9 mouse cellular contexts compared by ENCODE assay signal in the genomic region with DNA sequence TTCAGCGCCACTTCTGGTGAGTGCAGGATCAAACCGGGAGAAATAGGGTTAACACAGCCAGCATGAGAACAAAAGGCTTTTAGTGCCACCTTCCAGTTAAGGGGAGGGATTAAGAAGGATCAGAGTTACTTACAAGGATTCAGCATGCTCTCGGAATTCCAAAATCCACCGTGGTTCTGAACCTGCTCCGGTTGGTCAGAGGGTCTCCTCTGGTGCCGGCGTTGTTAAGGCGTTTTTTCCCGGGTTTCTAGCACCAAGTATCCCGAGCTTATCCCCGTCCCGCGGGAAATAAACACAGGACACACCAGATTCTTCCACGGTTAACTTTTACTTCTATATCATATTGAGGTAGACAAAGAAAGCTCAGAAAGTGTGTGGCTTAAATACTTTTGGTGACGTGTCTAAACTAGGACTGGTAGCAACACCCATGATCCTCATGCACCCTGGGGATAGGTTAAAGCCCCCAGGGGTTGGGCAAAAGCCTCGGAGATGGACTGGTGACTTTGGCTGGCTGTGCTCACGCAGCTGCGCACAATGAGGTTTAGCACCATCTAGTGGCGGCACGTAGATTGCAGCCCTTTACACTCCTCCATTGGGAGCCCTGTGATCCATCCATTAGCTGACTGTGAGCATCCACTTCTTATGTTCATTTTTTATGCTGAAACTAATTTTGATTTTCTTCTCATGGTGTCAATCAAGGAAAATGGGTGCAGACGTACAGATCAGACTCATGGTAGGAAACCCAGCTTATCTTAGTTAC. TPM values are rescaled to one million over a fixed set of nuclear protein-coding genes. Genes with fewer than 3 reads are reported as not detected.
A peak's percentile ranks its signal among the peaks of the same experiment; 100 is the strongest.
DNase-seq lines count a peak whose midpoint lies in the region; ATAC-seq and TF ChIP-seq lines count a peak whose summit lies in the region.
"Not testable (repeated sequence)": the region's sequence is repeated elsewhere in the genome, so short reads cannot be mapped to it uniquely, and the experiment has no call there.
"Had no signal": no experiment of that assay in that cellular context is flagged by ENCODE, and none has a peak within 500 bp of the region (broad histone marks: within the 10 kb centered on the region; RNA-seq: fewer than 3 reads in every experiment).

No protein-coding gene starts in this region.

- 13% methylated on average over 19 of the region's 21 CpGs for WGBS in hindbrain, embryonic 15.5 days
- WGBS in liver, postnatal 0 days (ENCODE audit: insufficient replicate concordance) = 11% methylated on average over 18 of the region's 21 CpGs
- 15% methylated on average over 19 of the region's 21 CpGs for WGBS in neural tube, embryonic 13.5 days

- not testable (repeated sequence) for H3K27me3 ChIP-seq in hindbrain, embryonic 15.5 days; liver, postnatal 0 days (ENCODE audit: insufficient read depth, low read length); neural tube, embryonic 13.5 days

- DNase-seq in Muller cell, postnatal 12 days (ENCODE audit: inconsistent ontology term) = peak; percentile 52
- DNase-seq in gastrocnemius, postnatal 14 days = peak; percentile 26
- DNase-seq in layer of hippocampus, adult 9-10 months (ENCODE audit: low spot score) = peak; percentile 25
- not testable (repeated sequence) for DNase-seq in liver, postnatal 0 days
- peak; percentile 68 for DNase-seq in testis, postnatal 10 days (ENCODE audit: low spot score)

- not testable (repeated sequence) for H3K9me3 ChIP-seq in hindbrain, embryonic 15.5 days; liver, postnatal 0 days (ENCODE audit: low read length); neural tube, embryonic 13.5 days

- H3K4me1 ChIP-seq in hindbrain, embryonic 15.5 days (replicated peaks); liver, postnatal 0 days (ENCODE audit: insufficient read depth); neural tube, embryonic 13.5 days (replicated peaks): not testable (repeated sequence)

- peak overlapping the region; percentile 35 for H3K4me3 ChIP-seq in hindbrain, embryonic 15.5 days
- H3K4me3 ChIP-seq in liver, postnatal 0 days (ENCODE audit: low read depth, low read length) = peak overlapping the region; percentile 31
- H3K4me3 ChIP-seq in neural tube, embryonic 13.5 days = peak overlapping the region; percentile 35

- TF ChIP-seq CTCF in liver, postnatal 0 days (IDR thresholded peaks at IDR 0.05; ENCODE audit: low read depth) = peak; percentile 67

- TF ChIP-seq EP300 in liver, postnatal 0 days (IDR thresholded peaks at IDR 0.05; ENCODE audit: low read depth) = not testable (repeated sequence)

- H3K4me2 ChIP-seq in hindbrain, embryonic 15.5 days = peak overlapping the region; percentile 47
- H3K4me2 ChIP-seq in liver, postnatal 0 days (ENCODE audit: low read depth, low read length) = peak overlapping the region; percentile 35; the same call in 1 of the 2 replicates
- H3K4me2 ChIP-seq in neural tube, embryonic 13.5 days = peak overlapping the region; percentile 42

- not testable (repeated sequence) for H3K9ac ChIP-seq in hindbrain, embryonic 15.5 days; liver, postnatal 0 days (replicated peaks); neural tube, embryonic 13.5 days

- H3K36me3 ChIP-seq in hindbrain, embryonic 15.5 days; liver, postnatal 0 days (replicated peaks; ENCODE audit: insufficient read depth, low read length); neural tube, embryonic 13.5 days: not testable (repeated sequence)

- intact Hi-C loops in gastrocnemius, postnatal 14 days (cut with DNase I; ENCODE audit: low total_unique reads) = not testable (repeated sequence)

- peak; percentile 52; the same call in 1 of the 2 replicates for ATAC-seq in common myeloid progenitor, adult 5-6 weeks (replicated peaks; ENCODE audit: low read depth, poor library complexity, severe bottlenecking)
- peak; percentile 92 for ATAC-seq in hindbrain, embryonic 15.5 days (ENCODE audit: low FRiP score, low read depth)
- ATAC-seq in liver, postnatal 0 days = peak; percentile 88
- ATAC-seq in neural tube, embryonic 13.5 days (ENCODE audit: low read depth) = peak; percentile 98

- H3K27ac ChIP-seq in hindbrain, embryonic 15.5 days (replicated peaks); liver, postnatal 0 days (ENCODE audit: low read depth); neural tube, embryonic 13.5 days (replicated peaks): not testable (repeated sequence)

RNA-seq across cellular contexts. Expression of gene Scgb2a2, which starts 10.6 kb away (rescaled TPM):
- not detected in 2 replicates for total RNA-seq in common myeloid progenitor, adult 5-6 weeks (2017)
- not detected for total RNA-seq in gastrocnemius, postnatal 14 days (2021)
- polyA plus RNA-seq in hindbrain, embryonic 15.5 days (2015; fragmentation: Nextera tagmentation; extraction: Ambion mirVana) = not detected in 2 replicates
- polyA plus RNA-seq in liver, postnatal 0 days (2015; fragmentation: Nextera tagmentation; extraction: Ambion mirVana) = not detected in 2 replicates
- not detected in 2 replicates for polyA plus RNA-seq in neural tube, embryonic 13.5 days (2015; fragmentation: Nextera tagmentation; extraction: Ambion mirVana)
- total RNA-seq: monocyte, adult 5-6 weeks had no signal
